Mouse (Mus musculus) heart, embryonic 10.5 days (tissue): ENCODE measurements around the gene Nat8f2. TPM values are rescaled to one million over a fixed set of nuclear protein-coding genes. Genes with fewer than 3 reads are reported as not detected.

Experiments
- DNase-seq: peaks from one replicate; pipeline ENCODE4 v3.0.0-alpha.2; 2017; ENCODE audit warnings: low spot score
- H3K27ac ChIP-seq: fragments of 300-500 bp; sonication (generic); 2 replicates; pipeline ENCODE4 v1.5.1; 2016; ENCODE audit warnings: mild to moderate bottlenecking
- H3K27me3 ChIP-seq: fragments of 300-500 bp; sonication (generic); 2 replicates; pipeline ENCODE4 v1.6.1; 2016; ENCODE audit warnings: mild to moderate bottlenecking; ENCODE audit not compliant: poor library complexity, insufficient read depth, severe bottlenecking
- H3K36me3 ChIP-seq: fragments of 300-500 bp; sonication (generic); 2 replicates; pipeline ENCODE4 v1.6.1; 2016; ENCODE audit warnings: mild to moderate bottlenecking, moderate library complexity
- H3K4me1 ChIP-seq: fragments of 300-500 bp; sonication (generic); 2 replicates; pipeline ENCODE4 v1.6.1; 2016; ENCODE audit warnings: mild to moderate bottlenecking
- H3K4me3 ChIP-seq: fragments of 300-500 bp; sonication (generic); 2 replicates; pipeline ENCODE4 v1.5.1; 2016; ENCODE audit warnings: mild to moderate bottlenecking, moderate library complexity
- H3K9me3 ChIP-seq: fragments of 300-500 bp; sonication (generic); 2 replicates; pipeline ENCODE4 v1.6.1; 2016; ENCODE audit warnings: mild to moderate bottlenecking, moderate library complexity
- WGBS: fragments of 180-500 bp; shearing (Covaris S2); methylation state at CpG from one replicate; pipeline ENCODE4 v1.1.7; 2016; 5-methylcytosine and 5-hydroxymethylcytosine counted together
- polyA plus RNA-seq: library from polyadenylated mRNA; unstranded; fragments of >200 nt; fragmentation: Nextera tagmentation; extraction: Ambion mirVana; gene quantifications from 2 replicates; pipeline ENCODE4 v1.2.1, GENCODE M21; 2016

Gene Nat8f2
- polyA plus RNA-seq, 1 experiment from 2014 or later = not detected

DNA sequence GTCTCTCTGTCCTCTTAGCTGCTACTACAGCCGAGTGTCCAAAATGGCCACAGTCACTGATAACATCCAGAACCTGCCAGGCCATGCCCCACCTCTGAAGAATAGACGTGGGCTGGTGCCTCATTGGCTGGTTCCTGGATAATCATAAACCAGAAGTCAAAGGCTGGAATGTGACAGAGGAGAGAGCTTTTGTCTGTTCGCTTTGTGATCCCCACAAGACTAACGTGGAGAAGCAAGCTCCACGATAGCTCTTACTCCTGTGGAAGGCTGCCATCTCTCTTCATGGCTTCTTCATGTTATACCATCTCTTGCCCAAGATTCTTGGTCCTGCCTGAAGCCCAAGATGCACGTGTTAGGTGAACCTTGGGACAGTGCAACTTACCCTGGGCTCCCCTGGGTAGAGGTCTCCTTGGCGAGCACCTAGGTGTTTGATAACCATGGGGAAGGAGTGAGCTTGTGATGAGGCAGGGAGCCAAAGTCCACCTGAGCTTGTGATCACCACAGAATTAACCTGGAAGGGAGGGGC lies 37.1 kb downstream of the Nat8f2 start, which contains the start of gene Nat8:
Nat8 (minus strand) TSS at position 287 of the 526 bp plus-strand sequence.
- Histone ChIP-seq H3K9me3 (no peaks in the 10 kb centered on the region), H3K36me3 (no peaks in the 10 kb centered on the region), H3K27me3 (no peaks in the 10 kb centered on the region), H3K4me1 (no peaks in the 10 kb centered on the region), H3K27ac (no peak within 1 kb of the TSS), H3K4me3 (no peak within 1 kb of the TSS)
- WGBS = 74% methylated on average over 7 of the region's 7 CpGs
- no peak for DNase-seq

DNA sequence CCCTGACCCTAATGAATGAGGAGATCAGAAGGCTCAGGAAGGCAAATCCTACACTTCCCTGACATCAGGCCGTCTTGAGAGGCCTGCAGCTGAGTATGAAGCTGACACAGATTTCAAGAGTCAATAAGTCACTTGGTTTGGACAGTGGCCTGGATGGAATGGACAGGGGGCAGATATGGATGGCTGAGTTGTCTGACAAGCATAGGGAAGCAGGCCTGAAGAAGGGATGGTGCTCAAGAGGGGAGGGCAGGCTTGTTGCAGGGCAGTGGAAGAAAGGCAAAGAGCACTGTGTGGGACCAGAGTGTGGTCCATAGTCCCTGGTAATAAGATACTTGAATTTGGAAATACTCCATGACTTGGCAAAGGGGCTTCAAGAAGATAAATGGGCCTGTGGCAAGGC lies 39.5 kb downstream of the Nat8f2 start:
- no peak overlapping the region for H3K27ac ChIP-seq
- H3K4me1 ChIP-seq = no peaks in the 10 kb centered on the region
- no peaks in the 10 kb centered on the region for H3K36me3 ChIP-seq
- no peaks in the 10 kb centered on the region for H3K9me3 ChIP-seq
- H3K4me3 ChIP-seq = no peak overlapping the region
- 72% methylated on average over 1 of the region's 1 CpGs for WGBS
- H3K27me3 ChIP-seq = no peaks in the 10 kb centered on the region
- DNase-seq = no peak

DNA sequence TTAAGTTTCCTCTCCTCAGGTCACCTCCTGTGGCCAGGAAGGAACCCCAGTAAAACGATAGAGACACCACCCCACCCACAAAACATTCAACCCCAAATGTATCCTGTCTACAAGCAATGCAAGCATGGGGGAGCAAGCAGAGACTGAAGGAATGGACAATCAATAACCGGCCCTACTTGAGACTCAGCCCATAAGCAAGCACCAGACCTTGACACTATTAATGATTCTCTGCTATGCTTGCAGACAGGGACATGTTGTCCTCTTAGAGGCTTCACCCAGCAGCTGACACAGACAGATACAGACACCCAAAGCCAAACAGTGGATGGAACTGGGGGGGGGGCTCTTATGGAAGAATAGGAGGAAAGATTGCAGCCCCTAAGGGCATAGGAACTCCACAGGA lies 43.1 kb downstream of the Nat8f2 start:
- no peak overlapping the region for H3K4me3 ChIP-seq
- H3K27ac ChIP-seq = no peak overlapping the region
- 83% methylated on average over 2 of the region's 2 CpGs for WGBS
- no peak for DNase-seq
- H3K27me3 ChIP-seq = no peaks in the 10 kb centered on the region
- no peaks in the 10 kb centered on the region for H3K4me1 ChIP-seq
- no peaks in the 10 kb centered on the region for H3K36me3 ChIP-seq
- no peaks in the 10 kb centered on the region for H3K9me3 ChIP-seq

DNA sequence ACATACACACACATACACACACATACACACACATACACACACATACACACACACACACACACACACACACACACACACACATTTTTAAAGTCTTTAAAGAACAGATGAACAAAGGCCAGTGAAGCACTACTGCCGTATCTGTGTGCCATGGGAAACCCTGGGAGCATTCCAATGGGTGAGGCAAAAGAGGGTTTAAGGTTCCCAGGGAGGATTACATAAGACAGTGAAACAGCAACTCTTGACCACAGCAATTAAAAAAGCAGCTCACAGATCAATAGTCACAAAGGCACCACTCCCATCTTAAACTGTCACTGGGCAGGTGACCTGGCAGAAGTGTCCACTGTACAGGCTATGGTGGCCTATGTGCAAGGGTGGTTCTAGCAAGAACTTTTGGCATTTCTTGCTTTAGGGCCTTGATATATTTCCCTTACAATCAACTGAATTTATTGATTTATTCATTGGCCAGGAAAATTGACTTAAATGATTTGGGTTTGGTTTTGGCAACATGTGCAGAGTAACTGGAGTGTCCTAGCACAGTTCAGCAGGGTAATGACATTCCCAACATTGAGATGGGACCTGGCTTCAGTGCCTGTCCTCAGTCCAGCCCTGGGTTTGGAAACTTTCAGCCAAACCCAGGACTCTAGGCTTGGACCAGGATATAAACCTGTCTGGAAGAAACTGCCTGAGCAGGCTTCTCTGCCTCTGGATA lies 45.4 kb downstream of the Nat8f2 start:
- Histone ChIP-seq H3K4me3 (no peak overlapping the region), H3K27me3 (no peaks in the 10 kb centered on the region), H3K4me1 (no peaks in the 10 kb centered on the region), H3K9me3 (no peaks in the 10 kb centered on the region), H3K36me3 (no peaks in the 10 kb centered on the region), H3K27ac (no peak overlapping the region)
- no peak for DNase-seq
- WGBS = 91% methylated on average over 1 of the region's 1 CpGs

DNA sequence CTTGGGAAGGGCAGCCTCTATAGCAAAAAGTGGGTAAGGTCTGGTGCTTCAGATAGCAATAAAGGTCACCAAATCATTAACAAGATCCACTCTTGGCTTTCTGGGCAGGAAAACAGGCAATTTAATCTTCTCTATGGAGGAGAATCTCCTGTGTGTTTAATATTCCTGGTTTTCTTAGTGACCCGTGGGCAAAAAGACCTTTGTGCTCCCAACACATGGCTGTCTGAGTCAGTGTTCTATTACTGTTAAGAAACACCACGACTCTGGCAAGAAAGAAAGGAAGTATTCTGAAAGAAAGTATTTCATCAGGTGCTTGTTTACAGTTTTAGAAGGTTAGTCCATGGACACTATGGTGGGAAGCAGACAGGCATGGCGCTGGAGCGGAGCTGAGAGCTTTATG lies 46.7 kb downstream of the Nat8f2 start:
- Histone ChIP-seq H3K27ac (no peak overlapping the region), H3K9me3 (no peaks in the 10 kb centered on the region), H3K27me3 (no peaks in the 10 kb centered on the region), H3K4me3 (no peak overlapping the region), H3K4me1 (no peaks in the 10 kb centered on the region), H3K36me3 (no peaks in the 10 kb centered on the region)
- DNase-seq = no peak
- 83% methylated on average over 4 of the region's 4 CpGs for WGBS

DNA sequence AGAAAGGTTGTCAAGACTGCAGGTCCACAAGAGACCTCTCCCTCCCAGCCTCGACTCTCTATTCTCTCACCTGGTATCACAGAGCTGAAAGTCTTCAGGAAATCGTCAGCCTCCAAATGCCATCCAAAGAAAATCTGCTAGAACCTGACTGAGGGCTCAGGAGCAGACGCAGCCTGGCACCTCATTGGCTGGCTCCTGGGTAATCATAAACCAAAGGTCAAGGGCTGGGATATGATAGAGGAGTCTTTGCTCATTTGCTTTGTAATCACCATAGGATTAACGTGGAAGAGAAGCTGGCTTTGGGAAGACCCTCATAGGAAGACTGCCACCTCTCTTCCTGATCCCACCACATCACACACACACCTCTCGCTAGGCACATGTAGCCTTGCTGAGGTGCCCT lies 48.1 kb downstream of the Nat8f2 start, which contains the start of the genes Nat8f6 and Nat8f5:
Nat8f6 (minus strand) TSS at position 118 of the 400 bp plus-strand sequence.
Nat8f5 (minus strand) TSS at position 136 of the 400 bp plus-strand sequence.
- no peak for DNase-seq
- WGBS = 80% methylated on average over 5 of the region's 5 CpGs
- H3K4me1 ChIP-seq = no peaks in the 10 kb centered on the region
- no peaks in the 10 kb centered on the region for H3K36me3 ChIP-seq
- H3K9me3 ChIP-seq = no peaks in the 10 kb centered on the region
- no peak within 1 kb of the TSS for H3K27ac ChIP-seq
- no peaks in the 10 kb centered on the region for H3K27me3 ChIP-seq
- no peak within 1 kb of the TSS for H3K4me3 ChIP-seq

DNA sequence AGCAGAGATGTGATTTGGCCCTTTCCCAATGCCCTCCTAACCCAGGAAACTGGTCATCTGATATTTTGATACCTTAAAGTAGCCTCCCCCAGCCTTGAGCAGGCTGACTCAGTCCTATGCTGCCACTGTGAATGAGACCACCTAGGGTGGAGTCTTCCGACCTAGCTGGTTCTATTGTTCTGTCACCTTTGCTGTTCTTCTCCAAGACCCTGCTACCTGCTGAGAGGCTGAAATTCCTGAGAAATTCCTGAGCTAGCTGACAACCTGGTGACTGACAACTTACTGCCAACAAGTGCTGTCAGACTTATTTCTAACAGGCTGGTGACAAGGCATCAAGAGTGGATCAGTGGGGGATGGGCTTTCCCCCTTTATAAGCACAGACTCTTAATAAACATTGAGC lies 50.6 kb downstream of the Nat8f2 start:
- no peak overlapping the region for H3K4me3 ChIP-seq
- 31% methylated on average over 1 of the region's 1 CpGs for WGBS
- no peaks in the 10 kb centered on the region for H3K9me3 ChIP-seq
- no peak overlapping the region for H3K27ac ChIP-seq
- DNase-seq = no peak
- no peaks in the 10 kb centered on the region for H3K4me1 ChIP-seq
- no peaks in the 10 kb centered on the region for H3K36me3 ChIP-seq
- no peaks in the 10 kb centered on the region for H3K27me3 ChIP-seq

Other genes with a start within 250 kb of the Nat8f2 start
- gene Nat8f7, start 156.0 kb downstream of the Nat8f2 start, polyA plus RNA-seq = 0.09 TPM in 1 of 2 replicates, not detected in the other
- gene Nat8f3, start 103.4 kb downstream of the Nat8f2 start, polyA plus RNA-seq = 0.20 and 0.33 TPM in 2 replicates
- gene Nat8f6, start 48.2 kb downstream of the Nat8f2 start, polyA plus RNA-seq = not detected in 2 replicates
- not detected in 2 replicates for gene Nat8f5, start 48.2 kb downstream of the Nat8f2 start, polyA plus RNA-seq
- gene Nat8, start 37.1 kb downstream of the Nat8f2 start, polyA plus RNA-seq = not detected in 2 replicates
- 1.5 and 2.5 TPM in 2 replicates for gene Nat8f4, start 35.7 kb upstream of the Nat8f2 start, polyA plus RNA-seq
- gene Tprkb, start 42.7 kb upstream of the Nat8f2 start, polyA plus RNA-seq = 24.5 and 28.8 TPM in 2 replicates
- 4.3 and 5.8 TPM in 2 replicates for gene Nat8f1, start 46.5 kb upstream of the Nat8f2 start, polyA plus RNA-seq
- 38.0 and 39.9 TPM in 2 replicates for gene Dusp11, start 92.5 kb upstream of the Nat8f2 start, polyA plus RNA-seq
- not detected in 2 replicates for gene Figla, start 147.0 kb upstream of the Nat8f2 start, polyA plus RNA-seq
- 12.1 and 16.0 TPM in 2 replicates for gene Add2, start 159.5 kb upstream of the Nat8f2 start, polyA plus RNA-seq